Mouse (Mus musculus) ovary, postnatal 10 days (tissue): Measurements from ENCODE around the gene Pirt.

Experiments
- DNase-seq: peaks from one replicate; pipeline ENCODE4 v3.0.0; 2022; ENCODE audit warnings: low spot score

Gene Pirt

GRCm38 (mm10) chr11:66946521-66946920, 34.7 kb downstream of the Pirt start:
- DNase-seq = no peak

- DNase-seq = no peak
Observed at GRCm38 (mm10) chr11:66946922-66947321, 35.1 kb downstream of the Pirt start.

- DNase-seq = no peak
Observed at GRCm38 (mm10) chr11:66956303-66956702, 44.5 kb downstream of the Pirt start, which contains the start of gene Tmem238l. Gene Tmem238l (plus strand): TSS chr11:66956638.

GRCm38 (mm10) chr11:66960797-66961196, 49.0 kb downstream of the Pirt start:
- DNase-seq = no peak

GRCm38 (mm10) chr11:66961447-66962176, 49.8 kb downstream of the Pirt start:
- DNase-seq = no peak

- no peak for DNase-seq
Observed at GRCm38 (mm10) chr11:66963462-66963861, 51.7 kb downstream of the Pirt start.

- DNase-seq = no peak
Observed at GRCm38 (mm10) chr11:66966500-66967116, 54.8 kb downstream of the Pirt start.

GRCm38 (mm10) chr11:66968575-66968974, 56.8 kb downstream of the Pirt start:
- no peak for DNase-seq

- DNase-seq = no peak
Observed at GRCm38 (mm10) chr11:66973507-66973906, 61.7 kb downstream of the Pirt start.

GRCm38 (mm10) chr11:66975606-66976330, 64.0 kb downstream of the Pirt start:
- DNase-seq = no peak
